Mouse (Mus musculus): ENCODE results near the gene Dnajc3.
"Not testable (repeated sequence)": the region's sequence is repeated elsewhere in the genome, so short reads cannot be mapped to it uniquely, and the experiment has no call there.

The Dnajc3 gene

GRCm38 (mm10) chr14:118982429-118983045 is 44.8 kb downstream of the Dnajc3 start:
- not testable (repeated sequence) for DNase-seq (ENCODE audit: low spot score in 2 of 2)

- no peak for DNase-seq (ENCODE audit: low spot score in 2 of 2)
Measured at GRCm38 (mm10) chr14:118983396-118983795, 45.6 kb downstream of the Dnajc3 start.

GRCm38 (mm10) chr14:118984161-118984560 is 46.4 kb downstream of the Dnajc3 start:
- DNase-seq (ENCODE audit: low spot score in 2 of 2), result no peak

GRCm38 (mm10) chr14:118986653-118987522 is 49.1 kb downstream of the Dnajc3 start:
- peak in 1 of 2 experiments; percentile 37 for DNase-seq (ENCODE audit: low spot score in 2 of 2)

GRCm38 (mm10) chr14:118987523-118988496 is 50.0 kb downstream of the Dnajc3 start:
- DNase-seq (ENCODE audit: low spot score in 2 of 2), result no peak

- DNase-seq (ENCODE audit: low spot score in 2 of 2), result no peak
Measured at GRCm38 (mm10) chr14:118995226-118995925, 57.6 kb downstream of the Dnajc3 start.

- DNase-seq (ENCODE audit: low spot score in 2 of 2), result no peak
Measured at GRCm38 (mm10) chr14:119003320-119003719, 65.5 kb downstream of the Dnajc3 start.

GRCm38 (mm10) chr14:119005834-119006233 is 68.1 kb downstream of the Dnajc3 start:
- no peak for DNase-seq (ENCODE audit: low spot score in 2 of 2)

- DNase-seq (ENCODE audit: low spot score in 2 of 2), result no peak
Measured at GRCm38 (mm10) chr14:119006441-119007102, 68.8 kb downstream of the Dnajc3 start.

- DNase-seq (ENCODE audit: low spot score in 2 of 2), result peak; percentile 98 to 99
Measured at GRCm38 (mm10) chr14:119007103-119007951, 69.6 kb downstream of the Dnajc3 start.

GRCm38 (mm10) chr14:119008031-119008590 is 70.3 kb downstream of the Dnajc3 start:
- no peak for DNase-seq (ENCODE audit: low spot score in 2 of 2)

- no peak for DNase-seq (ENCODE audit: low spot score in 2 of 2)
Measured at GRCm38 (mm10) chr14:119009531-119009930, 71.8 kb downstream of the Dnajc3 start.

- DNase-seq (ENCODE audit: low spot score in 2 of 2), result peak; percentile 73 to 74
Measured at GRCm38 (mm10) chr14:119012607-119013431, 75.0 kb downstream of the Dnajc3 start.

- DNase-seq (ENCODE audit: low spot score in 2 of 2), result peak in 1 of 2 experiments; percentile 34
Measured at GRCm38 (mm10) chr14:119013549-119013948, 75.8 kb downstream of the Dnajc3 start.

- no peak for DNase-seq (ENCODE audit: low spot score in 2 of 2)
Measured at GRCm38 (mm10) chr14:119025889-119026288, 88.1 kb downstream of the Dnajc3 start.

- peak in 1 of 2 experiments; percentile 58 for DNase-seq (ENCODE audit: low spot score in 2 of 2)
Measured at GRCm38 (mm10) chr14:119027130-119027529, 89.4 kb downstream of the Dnajc3 start.

- DNase-seq (ENCODE audit: low spot score in 2 of 2), result no peak
Measured at GRCm38 (mm10) chr14:119027675-119028253, 90.0 kb downstream of the Dnajc3 start.

All from right cerebral cortex, postnatal 36 days (tissue).